Mouse (Mus musculus) megakaryocyte, embryonic 14.5 days (primary cell): Measurements from ENCODE around the gene Mtfr1l. TPM values are rescaled to one million over a fixed set of nuclear protein-coding genes. Genes with fewer than 3 reads are reported as not detected.
A peak's percentile ranks its signal among the peaks of the same experiment; 100 is the strongest.

Experiments
- H3K27me3 ChIP-seq: replicated peaks from 2 replicates; pipeline ENCODE3; 2012; ENCODE audit warnings: inconsistent platforms
- H3K36me3 ChIP-seq: replicated peaks from 2 replicates; pipeline ENCODE3; 2012; ENCODE audit warnings: low read length, inconsistent platforms, mixed read lengths
- H3K4me1 ChIP-seq: 2 replicates; pipeline ENCODE4 v1.6.1; 2012; ENCODE audit warnings: inconsistent platforms
- H3K4me3 ChIP-seq: replicated peaks from 2 replicates; pipeline ENCODE3; 2012; ENCODE audit warnings: moderate library complexity, mild to moderate bottlenecking, inconsistent platforms
- H3K9me3 ChIP-seq: 2 replicates; pipeline ENCODE4 v1.6.1; 2012; ENCODE audit warnings: inconsistent platforms
- FLI1 ChIP-seq: IDR thresholded peaks from 2 replicates; pipeline ENCODE4 v1.6.1; 2012; ENCODE audit warnings: low read length, inconsistent platforms, mixed read lengths
- GATA1 ChIP-seq: IDR thresholded peaks from 3 replicates; pipeline ENCODE4 v1.6.1; 2012; ENCODE audit warnings: mixed read lengths, low read length, inconsistent platforms, borderline replicate concordance
- polyA plus RNA-seq: library from polyadenylated mRNA; stranded (reverse); fragments of >175 nt; gene quantifications from 2 replicates; pipeline ENCODE4 v1.2.3, GENCODE M21; 2012; ENCODE audit warnings: low replicate concordance; ENCODE audit not compliant: insufficient read depth

Gene Mtfr1l
- polyA plus RNA-seq, 1 experiment = 46.4 TPM

DNA sequence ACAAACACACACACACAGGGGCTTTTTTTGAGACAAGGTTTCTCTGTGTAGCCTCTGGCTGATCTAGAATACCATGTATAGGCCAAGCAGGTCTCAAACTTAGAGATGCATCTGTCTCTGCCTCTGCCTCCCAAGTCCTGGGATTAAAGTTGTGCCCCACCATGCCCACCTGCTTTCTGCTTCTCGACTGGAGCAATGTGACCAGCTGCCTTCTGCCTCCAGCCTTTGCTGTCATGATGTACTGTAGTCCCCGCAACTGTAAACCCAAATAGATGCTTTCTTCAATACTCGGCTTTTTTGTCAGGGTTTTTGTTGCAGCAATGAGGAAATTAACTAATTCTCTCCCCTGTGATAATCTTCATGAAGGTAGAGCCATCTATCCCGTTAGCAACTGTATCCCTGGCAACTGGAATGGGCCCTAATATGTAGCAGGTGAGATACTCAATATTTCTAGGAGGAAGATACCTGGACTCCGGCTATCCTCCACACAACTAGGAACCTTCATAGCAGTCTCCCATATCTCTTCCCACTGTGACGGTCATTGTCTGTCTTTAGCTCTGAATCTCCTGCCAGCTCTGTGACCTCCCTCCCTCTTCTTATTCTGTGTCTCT is 52.0 kb downstream of the Mtfr1l start:
- H3K4me1 ChIP-seq = peaks cover 50% of the 10 kb centered on the region
- peaks cover 29% of the 10 kb centered on the region for H3K27me3 ChIP-seq
- no peaks in the 10 kb centered on the region for H3K9me3 ChIP-seq
- TF ChIP-seq GATA1 (no peak), FLI1 (no peak)
- H3K4me3 ChIP-seq = no peak overlapping the region
- no peaks in the 10 kb centered on the region for H3K36me3 ChIP-seq

DNA sequence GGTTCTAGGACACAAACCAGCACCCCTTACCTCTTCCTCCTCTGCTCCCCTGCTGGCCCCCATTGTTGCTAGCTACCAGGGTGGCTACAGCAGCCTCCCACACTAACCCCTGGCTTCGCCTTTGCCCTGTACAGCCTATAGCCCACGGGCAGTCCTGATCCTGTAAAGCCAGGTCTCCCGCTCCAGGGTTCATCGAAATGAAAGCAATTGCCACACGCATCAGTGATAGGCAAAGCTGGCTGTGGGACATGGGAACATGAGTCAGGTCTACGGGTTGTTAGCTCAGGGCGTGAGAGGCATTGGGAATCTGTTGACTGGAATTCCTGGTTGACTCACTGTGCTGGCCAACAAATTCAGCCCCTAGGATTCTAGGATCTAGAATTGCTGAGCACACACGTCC is 52.7 kb downstream of the Mtfr1l start:
- H3K27me3 ChIP-seq = peaks cover 27% of the 10 kb centered on the region
- H3K9me3 ChIP-seq = no peaks in the 10 kb centered on the region
- no peak for TF ChIP-seq GATA1
- no peaks in the 10 kb centered on the region for H3K36me3 ChIP-seq
- H3K4me3 ChIP-seq = peak overlapping the region; percentile 38
- H3K4me1 ChIP-seq = peaks cover 58% of the 10 kb centered on the region

DNA sequence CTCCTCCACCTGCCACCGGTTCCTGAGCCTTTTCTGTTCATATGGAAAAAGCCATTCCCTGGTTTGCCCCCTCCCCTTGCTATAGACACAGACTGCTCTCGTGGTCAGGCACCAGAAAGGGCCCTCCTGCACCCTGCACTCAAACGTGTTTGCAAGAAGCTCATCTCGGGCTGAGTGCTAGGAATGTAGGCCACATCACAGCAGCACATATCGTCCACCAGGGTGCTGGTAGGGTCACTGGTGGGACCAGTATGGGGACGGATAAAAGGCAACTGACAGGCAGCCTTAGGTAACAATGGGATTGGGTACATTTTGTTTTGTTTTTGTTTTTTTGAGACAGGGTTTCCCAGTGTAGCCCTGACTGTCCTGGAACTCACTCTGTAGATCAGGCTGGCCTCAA is 53.9 kb downstream of the Mtfr1l start:
- TF ChIP-seq GATA1 (no peak), FLI1 (no peak)
- Histone ChIP-seq H3K27me3 (peaks cover 23% of the 10 kb centered on the region), H3K4me1 (peaks cover 58% of the 10 kb centered on the region), H3K9me3 (no peaks in the 10 kb centered on the region), H3K4me3 (no peak overlapping the region), H3K36me3 (peaks cover 3% of the 10 kb centered on the region)

DNA sequence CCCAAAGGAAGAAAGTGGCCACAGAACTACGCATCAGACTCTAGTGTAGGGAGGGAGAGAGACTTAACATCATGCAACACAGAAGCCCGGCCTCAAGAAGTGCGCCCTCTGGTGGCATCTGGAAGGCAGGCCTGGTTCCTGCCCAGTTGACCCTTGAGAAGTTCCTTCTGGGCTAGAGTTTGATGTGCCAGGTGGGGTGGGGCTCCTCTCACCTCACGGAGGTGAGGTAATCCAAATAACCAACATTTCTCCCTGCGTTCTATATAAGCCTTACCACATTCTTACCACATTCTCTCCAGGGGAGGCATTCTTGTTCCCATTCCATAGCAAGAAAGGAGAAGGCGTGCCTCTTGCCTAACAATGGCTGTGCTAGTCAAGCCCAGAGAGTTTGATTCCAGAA is 54.3 kb downstream of the Mtfr1l start:
- peaks cover 57% of the 10 kb centered on the region for H3K4me1 ChIP-seq
- peaks cover 3% of the 10 kb centered on the region for H3K36me3 ChIP-seq
- H3K27me3 ChIP-seq = peaks cover 23% of the 10 kb centered on the region
- no peak for TF ChIP-seq FLI1
- TF ChIP-seq GATA1 = no peak
- H3K9me3 ChIP-seq = no peaks in the 10 kb centered on the region
- H3K4me3 ChIP-seq = no peak overlapping the region

DNA sequence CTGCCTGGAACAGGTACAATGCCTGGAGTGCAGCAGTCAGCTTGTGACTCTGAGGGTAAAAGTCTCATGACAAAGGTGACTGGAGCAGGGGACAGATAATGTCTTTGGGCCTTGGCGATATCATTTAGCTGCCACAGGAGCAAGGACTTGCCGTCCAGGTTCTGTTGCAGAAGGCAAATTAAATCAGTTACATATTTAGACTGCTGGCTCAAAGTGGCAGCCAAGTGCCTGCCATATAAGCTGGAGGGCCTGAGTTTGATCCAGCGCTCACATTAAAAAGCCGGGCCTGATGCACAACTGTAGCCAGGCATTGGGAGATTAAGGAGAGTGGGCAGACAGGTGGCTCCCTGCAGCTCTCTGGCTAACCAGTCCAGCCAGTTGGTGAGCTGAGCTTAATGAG is 55.3 kb downstream of the Mtfr1l start:
- Histone ChIP-seq H3K4me1 (peaks cover 49% of the 10 kb centered on the region), H3K4me3 (no peak overlapping the region), H3K36me3 (peaks cover 9% of the 10 kb centered on the region), H3K27me3 (peaks cover 21% of the 10 kb centered on the region), H3K9me3 (no peaks in the 10 kb centered on the region)
- TF ChIP-seq GATA1 = no peak
- no peak for TF ChIP-seq FLI1

DNA sequence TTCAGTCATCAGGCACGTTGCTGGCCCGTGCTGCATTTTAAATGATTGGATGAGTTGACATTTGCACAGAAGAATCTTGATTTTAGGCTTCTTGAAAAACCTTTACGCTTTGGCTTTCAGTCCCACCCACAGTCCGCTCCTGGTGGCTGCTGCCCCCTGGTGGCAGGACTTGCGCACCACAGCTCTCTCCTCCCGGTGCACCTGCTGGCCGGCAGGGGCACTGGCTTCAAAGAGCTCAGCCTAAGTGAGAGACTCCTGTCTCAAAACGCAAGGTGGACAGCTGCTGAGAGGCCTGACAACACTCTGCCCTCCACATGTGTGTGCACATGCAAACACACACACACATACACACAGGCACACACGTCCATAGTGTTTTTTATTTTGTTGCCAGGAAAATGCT is 57.2 kb downstream of the Mtfr1l start:
- TF ChIP-seq FLI1 (no peak), GATA1 (no peak)
- peak overlapping the region; percentile 56 for H3K4me3 ChIP-seq
- H3K27me3 ChIP-seq = peaks cover 6% of the 10 kb centered on the region
- H3K36me3 ChIP-seq = peaks cover 23% of the 10 kb centered on the region
- peaks cover 32% of the 10 kb centered on the region for H3K4me1 ChIP-seq
- no peaks in the 10 kb centered on the region for H3K9me3 ChIP-seq

DNA sequence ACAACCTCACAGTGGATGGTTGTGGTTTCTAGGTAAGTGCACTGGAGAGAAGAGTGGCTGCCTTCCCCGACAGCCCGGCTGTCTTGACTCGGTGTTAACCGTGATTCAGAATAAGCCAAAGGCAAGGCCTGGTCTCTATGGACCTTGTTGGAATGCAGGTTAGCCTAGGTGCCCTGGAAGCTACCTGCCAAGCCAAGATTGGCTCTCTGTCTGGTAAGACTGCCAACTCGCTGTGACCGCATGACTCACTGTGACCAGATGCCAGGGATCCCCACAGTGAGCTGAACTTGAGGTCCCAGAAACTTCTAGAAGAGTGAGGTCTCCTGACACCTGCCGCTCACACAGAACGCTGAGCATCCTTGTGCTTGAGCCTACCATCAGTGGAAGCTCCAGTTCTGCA is 58.3 kb downstream of the Mtfr1l start:
- no peaks in the 10 kb centered on the region for H3K9me3 ChIP-seq
- H3K36me3 ChIP-seq = peaks cover 34% of the 10 kb centered on the region
- TF ChIP-seq FLI1 (no peak), GATA1 (no peak)
- H3K27me3 ChIP-seq = no peaks in the 10 kb centered on the region
- H3K4me1 ChIP-seq = peaks cover 24% of the 10 kb centered on the region
- no peak overlapping the region for H3K4me3 ChIP-seq

Other genes starting within 250 kb of the Mtfr1l start
- 0.20 TPM in 1 of 2 replicates, not detected in the other for gene Pdik1l, start 247.5 kb downstream of the Mtfr1l start, polyA plus RNA-seq
- gene Trim63, start 220.3 kb downstream of the Mtfr1l start, polyA plus RNA-seq = not detected in 2 replicates
- gene Slc30a2, start 192.2 kb downstream of the Mtfr1l start, polyA plus RNA-seq = 1.1 TPM in 1 of 2 replicates, not detected in the other
- not detected in 2 replicates for gene Extl1, start 151.5 kb downstream of the Mtfr1l start, polyA plus RNA-seq
- 2.4 and 3.8 TPM in 2 replicates for gene Pafah2, start 139.1 kb downstream of the Mtfr1l start, polyA plus RNA-seq
- 7.4 and 115 TPM in 2 replicates for gene Stmn1, start 67.1 kb downstream of the Mtfr1l start, polyA plus RNA-seq
- 41.9 and 45.9 TPM in 2 replicates for gene Paqr7, start 38.7 kb downstream of the Mtfr1l start, polyA plus RNA-seq
- 0.54 TPM in 1 of 2 replicates, not detected in the other for gene Aunip, start 24.4 kb downstream of the Mtfr1l start, polyA plus RNA-seq
- 7.1 and 9.1 TPM in 2 replicates for gene Selenon, start 16.8 kb upstream of the Mtfr1l start, polyA plus RNA-seq
- 4.0 and 5.9 TPM in 2 replicates for gene Man1c1, start 168.9 kb upstream of the Mtfr1l start, polyA plus RNA-seq
- gene Ldlrap1, start 232.6 kb upstream of the Mtfr1l start, polyA plus RNA-seq = 11.8 and 17.8 TPM in 2 replicates